Mouse (Mus musculus) heart, embryonic 10.5 days (tissue): Measurements from ENCODE around the gene Arhgap25. TPM values are rescaled to one million over a fixed set of nuclear protein-coding genes. Genes with fewer than 3 reads are reported as not detected.

Experiments used
- DNase-seq: peaks from one replicate; pipeline ENCODE4 v3.0.0-alpha.2; 2017; ENCODE audit warnings: low spot score
- H3K27ac ChIP-seq: fragments of 300-500 bp; sonication (generic); 2 replicates; pipeline ENCODE4 v1.5.1; 2016; ENCODE audit warnings: mild to moderate bottlenecking
- H3K27me3 ChIP-seq: fragments of 300-500 bp; sonication (generic); 2 replicates; pipeline ENCODE4 v1.6.1; 2016; ENCODE audit warnings: mild to moderate bottlenecking; ENCODE audit not compliant: poor library complexity, insufficient read depth, severe bottlenecking
- H3K36me3 ChIP-seq: fragments of 300-500 bp; sonication (generic); 2 replicates; pipeline ENCODE4 v1.6.1; 2016; ENCODE audit warnings: mild to moderate bottlenecking, moderate library complexity
- H3K4me1 ChIP-seq: fragments of 300-500 bp; sonication (generic); 2 replicates; pipeline ENCODE4 v1.6.1; 2016; ENCODE audit warnings: mild to moderate bottlenecking
- H3K4me3 ChIP-seq: fragments of 300-500 bp; sonication (generic); 2 replicates; pipeline ENCODE4 v1.5.1; 2016; ENCODE audit warnings: mild to moderate bottlenecking, moderate library complexity
- H3K9me3 ChIP-seq: fragments of 300-500 bp; sonication (generic); 2 replicates; pipeline ENCODE4 v1.6.1; 2016; ENCODE audit warnings: mild to moderate bottlenecking, moderate library complexity
- WGBS: fragments of 180-500 bp; shearing (Covaris S2); methylation state at CpG from one replicate; pipeline ENCODE4 v1.1.7; 2016; 5-methylcytosine and 5-hydroxymethylcytosine counted together
- polyA plus RNA-seq: library from polyadenylated mRNA; unstranded; fragments of >200 nt; fragmentation: Nextera tagmentation; extraction: Ambion mirVana; gene quantifications from 2 replicates; pipeline ENCODE4 v1.2.1, GENCODE M21; 2016

Arhgap25 gene
- polyA plus RNA-seq, 1 experiment from 2014 or later = 3.9 TPM

GRCm38 (mm10) chr6:87547836-87548235 lies 14.8 kb upstream of the Arhgap25 start:
- no peak for DNase-seq
- Histone ChIP-seq H3K4me3 (no peak overlapping the region), H3K4me1 (0 out of 2 replicates have a peak, but pooled peaks cover under 1% of the 10 kb centered on the region), H3K27ac (no peak overlapping the region), H3K27me3 (no peaks in the 10 kb centered on the region), H3K9me3 (0 out of 2 replicates have a peak, but pooled peaks cover 2% of the 10 kb centered on the region), H3K36me3 (no peaks in the 10 kb centered on the region)
- WGBS = 80% methylated on average over 7 of the region's 7 CpGs

GRCm38 (mm10) chr6:87547431-87547830 lies 14.4 kb upstream of the Arhgap25 start:
- Histone ChIP-seq H3K9me3 (0 out of 2 replicates have a peak, but pooled peaks cover 2% of the 10 kb centered on the region), H3K27ac (no peak overlapping the region), H3K4me3 (no peak overlapping the region), H3K27me3 (no peaks in the 10 kb centered on the region), H3K4me1 (0 out of 2 replicates have a peak, but pooled peaks cover 4% of the 10 kb centered on the region), H3K36me3 (no peaks in the 10 kb centered on the region)
- whole genome bisulfite sequencing = 76% methylated on average over 4 of the region's 4 CpGs
- no peak for DNase-seq

GRCm38 (mm10) chr6:87545331-87546217 lies 12.5 kb upstream of the Arhgap25 start:
- Histone ChIP-seq H3K27me3 (no peaks in the 10 kb centered on the region), H3K36me3 (no peaks in the 10 kb centered on the region), H3K4me3 (no peak overlapping the region), H3K9me3 (0 out of 2 replicates have a peak, but pooled peaks cover 2% of the 10 kb centered on the region), H3K4me1 (peaks cover 10% of the 10 kb centered on the region; the same call in 1 of the 2 replicates), H3K27ac (no peak overlapping the region)
- DNase-seq = peak; percentile 19
- 63% methylated on average over 1 of the region's 1 CpGs for WGBS

- H3K27me3 ChIP-seq = peaks cover 16% of the 10 kb centered on the region; the same call in 1 of the 2 replicates
- H3K36me3 ChIP-seq = no peaks in the 10 kb centered on the region
- no peak for DNase-seq
- H3K9me3 ChIP-seq = 0 out of 2 replicates have a peak, but pooled peaks cover 2% of the 10 kb centered on the region
- H3K4me3 ChIP-seq = no peak overlapping the region
- no peak overlapping the region for H3K27ac ChIP-seq
- 33% methylated on average over 9 of the region's 9 CpGs for WGBS
- peaks cover 15% of the 10 kb centered on the region; the same call in 1 of the 2 replicates for H3K4me1 ChIP-seq
Measured at GRCm38 (mm10) chr6:87542027-87542426, 9.0 kb upstream of the Arhgap25 start.

GRCm38 (mm10) chr6:87541171-87541571 lies 8.1 kb upstream of the Arhgap25 start:
- DNase-seq = no peak
- peaks cover 18% of the 10 kb centered on the region; the same call in 1 of the 2 replicates for H3K4me1 ChIP-seq
- H3K36me3 ChIP-seq = no peaks in the 10 kb centered on the region
- peaks cover 24% of the 10 kb centered on the region; the same call in 1 of the 2 replicates for H3K27me3 ChIP-seq
- 0 out of 2 replicates have a peak, but pooled peaks cover 2% of the 10 kb centered on the region for H3K9me3 ChIP-seq
- H3K27ac ChIP-seq = no peak overlapping the region
- WGBS = 71% methylated on average over 6 of the region's 6 CpGs
- H3K4me3 ChIP-seq = no peak overlapping the region

GRCm38 (mm10) chr6:87538376-87539270 lies 5.6 kb upstream of the Arhgap25 start:
- H3K36me3 ChIP-seq = no peaks in the 10 kb centered on the region
- 80% methylated on average over 15 of the region's 15 CpGs for WGBS
- H3K4me3 ChIP-seq = no peak overlapping the region

GRCm38 (mm10) chr6:87537678-87538077 lies 4.6 kb upstream of the Arhgap25 start:
- Histone ChIP-seq H3K9me3 (no peaks in the 10 kb centered on the region), H3K27ac (no peak overlapping the region), H3K27me3 (peaks cover 29% of the 10 kb centered on the region; the same call in 1 of the 2 replicates), H3K4me1 (peaks cover 30% of the 10 kb centered on the region; the same call in 1 of the 2 replicates), H3K36me3 (no peaks in the 10 kb centered on the region), H3K4me3 (no peak overlapping the region)
- 64% methylated on average over 5 of the region's 5 CpGs for WGBS
- no peak for DNase-seq

More at GRCm38 (mm10) chr6:87538376-87539270, 5.6 kb upstream of the Arhgap25 start:
- Histone ChIP-seq H3K9me3 (no peaks in the 10 kb centered on the region), H3K4me1 (peaks cover 32% of the 10 kb centered on the region; the same call in 1 of the 2 replicates), H3K27ac (no peak overlapping the region), H3K27me3 (peaks cover 29% of the 10 kb centered on the region; the same call in 1 of the 2 replicates)
- DNase-seq = peak; percentile 39

GRCm38 (mm10) chr6:87536270-87536669 lies 3.2 kb upstream of the Arhgap25 start:
- no peak for DNase-seq
- 62% methylated on average over 8 of the region's 8 CpGs for WGBS

DNA sequence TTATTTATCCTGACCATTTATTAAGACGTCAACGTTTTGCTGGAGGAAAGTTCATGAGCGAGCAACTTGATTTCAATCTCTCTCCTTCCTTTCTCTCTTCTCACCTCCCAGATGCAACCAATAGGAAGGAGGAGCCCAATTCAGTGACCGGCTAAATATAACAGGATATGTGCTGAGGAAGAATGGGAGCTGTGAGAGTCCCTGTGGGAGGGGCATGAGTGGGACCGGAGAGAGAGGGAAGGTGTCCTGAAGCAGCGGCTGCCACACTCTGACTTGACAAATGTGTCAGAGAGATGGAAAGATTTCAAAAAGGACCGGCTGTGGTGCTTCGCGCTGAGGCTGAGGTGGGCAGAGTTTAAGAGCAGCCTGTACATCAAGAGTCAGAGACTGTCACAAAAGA lies 2.6 kb upstream of the Arhgap25 start:
- peaks cover 22% of the 10 kb centered on the region; the same call in 1 of the 2 replicates for H3K4me1 ChIP-seq
- DNase-seq = no peak
- H3K27ac ChIP-seq = no peak overlapping the region
- H3K4me3 ChIP-seq = no peak overlapping the region
- WGBS = 56% methylated on average over 9 of the region's 9 CpGs
- peaks cover 29% of the 10 kb centered on the region; the same call in 1 of the 2 replicates for H3K27me3 ChIP-seq
- no peaks in the 10 kb centered on the region for H3K36me3 ChIP-seq
- H3K9me3 ChIP-seq = no peaks in the 10 kb centered on the region

More at GRCm38 (mm10) chr6:87536270-87536669, 3.2 kb upstream of the Arhgap25 start:
- H3K9me3 ChIP-seq = no peaks in the 10 kb centered on the region
- no peak overlapping the region for H3K4me3 ChIP-seq
- peaks cover 29% of the 10 kb centered on the region; the same call in 1 of the 2 replicates for H3K27me3 ChIP-seq
- H3K36me3 ChIP-seq = no peaks in the 10 kb centered on the region
- no peak overlapping the region for H3K27ac ChIP-seq
- H3K4me1 ChIP-seq = peaks cover 22% of the 10 kb centered on the region; the same call in 1 of the 2 replicates

GRCm38 (mm10) chr6:87534855-87535575 lies 2.0 kb upstream of the Arhgap25 start:
- DNase-seq = no peak
- WGBS = 66% methylated on average over 9 of the region's 9 CpGs
- H3K4me1 ChIP-seq = peaks cover 20% of the 10 kb centered on the region; the same call in 1 of the 2 replicates
- H3K27ac ChIP-seq = no peak overlapping the region
- H3K27me3 ChIP-seq = peaks cover 29% of the 10 kb centered on the region; the same call in 1 of the 2 replicates
- no peaks in the 10 kb centered on the region for H3K9me3 ChIP-seq
- H3K36me3 ChIP-seq = no peaks in the 10 kb centered on the region
- H3K4me3 ChIP-seq = no peak overlapping the region

GRCm38 (mm10) chr6:87531456-87532015 lies 1.5 kb downstream of the Arhgap25 start:
- Histone ChIP-seq H3K4me3 (no peak overlapping the region), H3K27ac (no peak overlapping the region), H3K36me3 (no peaks in the 10 kb centered on the region), H3K27me3 (0 out of 2 replicates have a peak, but pooled peaks cover 8% of the 10 kb centered on the region), H3K9me3 (no peaks in the 10 kb centered on the region), H3K4me1 (peaks cover 36% of the 10 kb centered on the region)
- no peak for DNase-seq
- WGBS = 75% methylated on average over 2 of the region's 2 CpGs
